Mouse (Mus musculus) small intestine, adult 2 months (tissue): ENCODE measurements at regions not wholly inside any gene's neighbourhood (a gene's known extent, or its start where the extent isn't known, plus 50 kb on each side); places are given as distances from the start of the nearest gene placed in this dataset.

Source experiments
- H3K27ac ChIP-seq: fragments of 200-500 bp; 2 replicates; pipeline ENCODE4 v1.5.1; 2012; ENCODE audit warnings: low read depth, low read length, control low read depth, inconsistent platforms; ENCODE audit not compliant: insufficient read depth
- H3K27me3 ChIP-seq: fragments of 200-500 bp; 2 replicates; pipeline ENCODE4 v1.6.1; 2012; ENCODE audit warnings: mild to moderate bottlenecking, moderate library complexity, low read length, inconsistent platforms; ENCODE audit not compliant: control insufficient read depth, insufficient read depth
- H3K36me3 ChIP-seq: fragments of 200-500 bp; 2 replicates; pipeline ENCODE4 v1.6.1; 2012; ENCODE audit warnings: mild to moderate bottlenecking, low read length, control low read depth, inconsistent platforms; ENCODE audit not compliant: control insufficient read depth, insufficient read depth
- H3K4me1 ChIP-seq: fragments of 200-500 bp; 2 replicates; pipeline ENCODE4 v1.6.1; 2012; ENCODE audit warnings: low read length, inconsistent platforms, mixed read lengths; ENCODE audit not compliant: control insufficient read depth, insufficient read depth, insufficient read length
- H3K4me3 ChIP-seq: fragments of 200-500 bp; 2 replicates; pipeline ENCODE4 v1.5.1; 2012; ENCODE audit warnings: low read depth, mild to moderate bottlenecking, control low read depth, inconsistent platforms, low read length, moderate library complexity
- CTCF ChIP-seq: fragments of 200-500 bp; IDR thresholded peaks from 2 replicates; pipeline ENCODE4 v1.5.1; 2012; ENCODE audit warnings: low read depth, mild to moderate bottlenecking, control low read depth, inconsistent platforms, low read length, moderate library complexity, mixed read lengths; ENCODE audit not compliant: insufficient replicate concordance, insufficient read length; ENCODE audit errors: extremely low read depth
- POLR2A ChIP-seq: fragments of 200-500 bp; IDR thresholded peaks from 2 replicates; pipeline ENCODE4 v1.6.1; 2012; ENCODE audit warnings: low read depth, mild to moderate bottlenecking, control low read depth, inconsistent platforms, low read length, moderate library complexity
- WGBS: fragments of 180-500 bp; shearing (Covaris S2); methylation state at CpG from one replicate; pipeline ENCODE4 v1.1.7; 2018; 5-methylcytosine and 5-hydroxymethylcytosine counted together

- TF ChIP-seq CTCF (no peak), POLR2A (no peak)
- WGBS, result 31% methylated on average over 6 of the region's 6 CpGs
These were observed 282.9 kb upstream of the Irx2 start for GRCm38 (mm10) chr13:72345647-72346133.

GRCm38 (mm10) chr13:72346207-72346943 is 282.2 kb upstream of the Irx2 start:
- Histone ChIP-seq H3K4me1 (no peaks in the 10 kb centered on the region), H3K27ac (no peak overlapping the region), H3K36me3 (no peaks in the 10 kb centered on the region), H3K27me3 (peaks cover 4% of the 10 kb centered on the region), H3K4me3 (no peak overlapping the region)
- no peak for TF ChIP-seq POLR2A
- TF ChIP-seq CTCF, result no peak
- WGBS, result 54% methylated on average over 21 of the region's 21 CpGs

More at GRCm38 (mm10) chr13:72345647-72346133, 282.9 kb upstream of the Irx2 start:
- Histone ChIP-seq H3K36me3 (no peaks in the 10 kb centered on the region), H3K27ac (no peak overlapping the region), H3K4me1 (no peaks in the 10 kb centered on the region), H3K4me3 (no peak overlapping the region), H3K27me3 (peaks cover 4% of the 10 kb centered on the region)

GRCm38 (mm10) chr13:72346944-72347586 is 281.6 kb upstream of the Irx2 start:
- H3K4me3 ChIP-seq, result no peak overlapping the region
- no peak for TF ChIP-seq POLR2A
- no peak for TF ChIP-seq CTCF
- H3K4me1 ChIP-seq, result no peaks in the 10 kb centered on the region
- no peaks in the 10 kb centered on the region for H3K36me3 ChIP-seq
- H3K27ac ChIP-seq, result no peak overlapping the region
- WGBS, result 32% methylated on average over 14 of the region's 14 CpGs
- H3K27me3 ChIP-seq, result peaks cover 4% of the 10 kb centered on the region

GRCm38 (mm10) chr13:72352641-72353181 is 275.9 kb upstream of the Irx2 start:
- WGBS, result 77% methylated on average over 18 of the region's 18 CpGs
- TF ChIP-seq POLR2A (no peak), CTCF (no peak)
- Histone ChIP-seq H3K27me3 (peaks cover 5% of the 10 kb centered on the region), H3K36me3 (no peaks in the 10 kb centered on the region), H3K27ac (no peak overlapping the region), H3K4me3 (no peak overlapping the region), H3K4me1 (no peaks in the 10 kb centered on the region)

- Histone ChIP-seq H3K27ac (no peak overlapping the region), H3K4me3 (no peak overlapping the region), H3K36me3 (no peaks in the 10 kb centered on the region), H3K4me1 (no peaks in the 10 kb centered on the region), H3K27me3 (peaks cover 5% of the 10 kb centered on the region; the same call in 1 of the 2 replicates)
- no peak for TF ChIP-seq CTCF
- TF ChIP-seq POLR2A, result no peak
- 55% methylated on average over 1 of the region's 1 CpGs for WGBS
These were observed 273.3 kb upstream of the Irx2 start for GRCm38 (mm10) chr13:72355297-72355696.

GRCm38 (mm10) chr13:72355821-72356220 is 272.8 kb upstream of the Irx2 start:
- H3K4me3 ChIP-seq, result no peak overlapping the region
- TF ChIP-seq CTCF (no peak), POLR2A (no peak)
- H3K4me1 ChIP-seq, result no peaks in the 10 kb centered on the region
- 0 out of 2 replicates have a peak, but pooled peaks cover 5% of the 10 kb centered on the region for H3K27me3 ChIP-seq
- H3K27ac ChIP-seq, result no peak overlapping the region
- 42% methylated on average over 3 of the region's 3 CpGs for WGBS
- no peaks in the 10 kb centered on the region for H3K36me3 ChIP-seq

- Histone ChIP-seq H3K27me3 (0 out of 2 replicates have a peak, but pooled peaks cover 5% of the 10 kb centered on the region), H3K4me1 (no peaks in the 10 kb centered on the region), H3K4me3 (no peak overlapping the region), H3K36me3 (no peaks in the 10 kb centered on the region), H3K27ac (no peak overlapping the region)
- TF ChIP-seq CTCF (no peak), POLR2A (no peak)
- 65% methylated on average over 8 of the region's 8 CpGs for WGBS
These were observed 270.2 kb upstream of the Irx2 start for GRCm38 (mm10) chr13:72358243-72358904.
